7 mouse cellular contexts compared by ENCODE assay signal in genomic region chr3:14862654-14863021, GRCm38 (mm10). TPM values are rescaled to one million over a fixed set of nuclear protein-coding genes. Genes with fewer than 3 reads are reported as not detected.
DNase-seq lines count a peak whose midpoint lies in the region; ATAC-seq and TF ChIP-seq lines count a peak whose summit lies in the region.

No protein-coding gene starts in this region.

- ATAC-seq in lung, embryonic 16.5 days (ENCODE audit: low read depth) = peak; percentile 61
- peak; percentile 47 to 49; a peak in 2 of 4 replicates for ATAC-seq in hematopoietic stem cell, adult 5-6 weeks (replicated peaks in 1 of 2; ENCODE audit: insufficient read depth in 1 of 2, low FRiP score in 2 of 2, low TSS enrichment in 1 of 2, low read depth in 1 of 2, poor library complexity in 2 of 2, severe bottlenecking in 2 of 2)
- peak; percentile 35; the same call in 1 of the 2 replicates for ATAC-seq in liver, embryonic 13.5 days (ENCODE audit: low read depth)
- no peak for ATAC-seq in stomach, postnatal 0 days (ENCODE audit: low FRiP score, low TSS enrichment)

- no peaks in the 10 kb centered on the region for H3K36me3 ChIP-seq in lung, embryonic 16.5 days (ENCODE audit: control insufficient read depth, insufficient read depth, low read length)
- H3K36me3 ChIP-seq in liver, embryonic 13.5 days = no peaks in the 10 kb centered on the region
- no peaks in the 10 kb centered on the region for H3K36me3 ChIP-seq in stomach, postnatal 0 days (ENCODE audit: control insufficient read depth, insufficient read depth, low read length)

- TF ChIP-seq CTCF in stomach, postnatal 0 days (IDR thresholded peaks at IDR 0.05; ENCODE audit: low read depth) = no peak

- H3K27me3 ChIP-seq in lung, embryonic 16.5 days (ENCODE audit: control insufficient read depth, insufficient read depth, low read depth, low read length) = no peaks in the 10 kb centered on the region
- peaks cover 27% of the 10 kb centered on the region for H3K27me3 ChIP-seq in liver, embryonic 13.5 days
- H3K27me3 ChIP-seq in stomach, postnatal 0 days (ENCODE audit: control insufficient read depth, insufficient read depth, low read length) = no peaks in the 10 kb centered on the region

- H3K4me3 ChIP-seq in lung, embryonic 16.5 days (ENCODE audit: low read length) = peak overlapping the region; percentile 46
- peak overlapping the region; percentile 41 for H3K4me3 ChIP-seq in liver, embryonic 13.5 days (replicated peaks)
- H3K4me3 ChIP-seq in stomach, postnatal 0 days (ENCODE audit: low read depth, low read length) = peak overlapping the region; percentile 33

- DNase-seq in lung, postnatal 4 days = no peak
- DNase-seq in liver, embryonic 13.5 days = no peak
- no peak for DNase-seq in stomach, postnatal 0 days (ENCODE audit: low spot score)
- no peak for DNase-seq in heart, adult 8-10 months (ENCODE audit: low spot score)
- DNase-seq in gastrocnemius, postnatal 10 days = no peak

- no peak overlapping the region for H3K27ac ChIP-seq in lung, embryonic 16.5 days (ENCODE audit: low read length)
- no peak overlapping the region for H3K27ac ChIP-seq in liver, embryonic 13.5 days
- H3K27ac ChIP-seq in stomach, postnatal 0 days (replicated peaks) = no peak overlapping the region

- no peak for TF ChIP-seq EP300 in stomach, postnatal 0 days (optimal IDR thresholded peaks at IDR 0.05)

- peak overlapping the region; percentile 51 for H3K9ac ChIP-seq in lung, embryonic 16.5 days (ENCODE audit: low read length)
- no peak overlapping the region for H3K9ac ChIP-seq in liver, embryonic 13.5 days
- H3K9ac ChIP-seq in stomach, postnatal 0 days (ENCODE audit: low read length) = peak overlapping the region; percentile 23; the same call in 1 of the 2 replicates

- 2% methylated on average over 9 of the region's 9 CpGs for WGBS in lung, embryonic 16.5 days
- 3% methylated on average over 9 of the region's 9 CpGs for WGBS in liver, embryonic 13.5 days (ENCODE audit: insufficient replicate concordance)
- under 1% methylated on average over 9 of the region's 9 CpGs for WGBS in stomach, postnatal 0 days

- H3K4me1 ChIP-seq in lung, embryonic 16.5 days (replicated peaks; ENCODE audit: control insufficient read depth, insufficient read depth, low read length) = peaks cover 11% of the 10 kb centered on the region
- no peaks in the 10 kb centered on the region; the same call in none of the 2 replicates for H3K4me1 ChIP-seq in liver, embryonic 13.5 days (replicated peaks)
- no peaks in the 10 kb centered on the region; the same call in 1 of the 2 replicates for H3K4me1 ChIP-seq in stomach, postnatal 0 days (replicated peaks; ENCODE audit: control insufficient read depth, insufficient read depth)

- H3K4me2 ChIP-seq in lung, embryonic 16.5 days (ENCODE audit: low read depth, low read length) = peak overlapping the region; percentile 83
- H3K4me2 ChIP-seq in liver, embryonic 13.5 days = peak overlapping the region; percentile 58
- H3K4me2 ChIP-seq in stomach, postnatal 0 days (replicated peaks; ENCODE audit: low read depth) = peak overlapping the region; percentile 58

- H3K9me3 ChIP-seq in lung, embryonic 16.5 days (ENCODE audit: control insufficient read depth, low read length) = no peaks in the 10 kb centered on the region
- H3K9me3 ChIP-seq in liver, embryonic 13.5 days (replicated peaks) = no peaks in the 10 kb centered on the region
- H3K9me3 ChIP-seq in stomach, postnatal 0 days (ENCODE audit: control insufficient read depth, low read length) = no peaks in the 10 kb centered on the region

RNA-seq across cellular contexts. Expression of gene Car3, which starts 0.7 kb away (rescaled TPM):
- polyA plus RNA-seq in lung, embryonic 16.5 days (2015; fragmentation: Nextera tagmentation; extraction: Ambion mirVana) = 10.6 and 16.5 TPM in 2 replicates
- 7.9 and 14.9 TPM in 2 replicates for total RNA-seq in hematopoietic stem cell, adult 5-6 weeks (2017)
- polyA plus RNA-seq in liver, embryonic 13.5 days (2015; fragmentation: Nextera tagmentation; extraction: Ambion mirVana) = 39.1 and 50.0 TPM in 2 replicates
- polyA plus RNA-seq in stomach, postnatal 0 days (2015; fragmentation: Nextera tagmentation; extraction: Ambion mirVana) = 1.3 and 2.2 TPM in 2 replicates
- 10 to 100 TPM; 19.3 to 24.9 (median 23.7) TPM for total RNA-seq in heart, adult 8-10 months (2022)
- 1,000 to 10,000 TPM in 1 of 2 experiments, 100 to 1,000 TPM in 1; 801 to 1,165 TPM for total RNA-seq in gastrocnemius, postnatal 10 days (2021)

RNA-seq across cellular contexts. Expression of gene Car2, which starts 23.4 kb away (rescaled TPM):
- polyA plus RNA-seq in lung, embryonic 16.5 days (2015; fragmentation: Nextera tagmentation; extraction: Ambion mirVana) = 407 and 422 TPM in 2 replicates
- 515 and 627 TPM in 2 replicates for total RNA-seq in hematopoietic stem cell, adult 5-6 weeks (2017)
- 2,501 and 2,750 TPM in 2 replicates for polyA plus RNA-seq in liver, embryonic 13.5 days (2015; fragmentation: Nextera tagmentation; extraction: Ambion mirVana)
- 937 and 994 TPM in 2 replicates for polyA plus RNA-seq in stomach, postnatal 0 days (2015; fragmentation: Nextera tagmentation; extraction: Ambion mirVana)
- total RNA-seq in heart, adult 8-10 months (2022) = 1 to 10 TPM; 6.0 to 7.2 (median 7.0) TPM
- total RNA-seq in gastrocnemius, postnatal 10 days (2021) = 10 to 100 TPM in 1 of 2 experiments, 1 to 10 TPM in 1; 7.3 to 12.5 TPM

RNA-seq across cellular contexts. Expression of gene Car1, which starts 54.5 kb away (rescaled TPM):
- polyA plus RNA-seq in lung, embryonic 16.5 days (2015; fragmentation: Nextera tagmentation; extraction: Ambion mirVana) = 0.15 and 1.4 TPM in 2 replicates
- total RNA-seq in hematopoietic stem cell, adult 5-6 weeks (2017) = 60.2 and 327 TPM in 2 replicates
- 29.0 and 34.3 TPM in 2 replicates for polyA plus RNA-seq in liver, embryonic 13.5 days (2015; fragmentation: Nextera tagmentation; extraction: Ambion mirVana)
- polyA plus RNA-seq in stomach, postnatal 0 days (2015; fragmentation: Nextera tagmentation; extraction: Ambion mirVana) = 0.10 and 0.11 TPM in 2 replicates
- not detected for total RNA-seq in heart, adult 8-10 months (2022)
- 1 to 10 TPM in 1 of 2 experiments, not detected in 1; 1.2 TPM for total RNA-seq in gastrocnemius, postnatal 10 days (2021)

Comparison
In these comparisons a context has a peak if more than half of its experiments do, and no peak if none do; other contexts are left out.
1. RNA of gene Car3, which starts 0.7 kb away (total RNA-seq): 801 to 1,165 TPM in gastrocnemius, postnatal 10 days; 19.3 to 24.9 TPM in heart, adult 8-10 months and 7.9 to 14.9 TPM in hematopoietic stem cell, adult 5-6 weeks; every median in the first group is over 10 times any median in the second.
2. RNA of gene Car2, which starts 23.4 kb away (total RNA-seq): 515 to 627 TPM in hematopoietic stem cell, adult 5-6 weeks; 7.3 to 12.5 TPM in gastrocnemius, postnatal 10 days and 6.0 to 7.2 TPM in heart, adult 8-10 months; every median in the first group is over 10 times any median in the second.
3. RNA of gene Car1, which starts 54.5 kb away (total RNA-seq): 60.2 to 327 TPM in hematopoietic stem cell, adult 5-6 weeks; 1.2 TPM in gastrocnemius, postnatal 10 days and not detected in heart, adult 8-10 months; every median in the first group is over 10 times any median in the second.
4. Peak in every context shown above with its lines, with median percentiles within 50 percentile points of each other: H3K4me2 ChIP-seq and H3K4me3 ChIP-seq.